Mouse (Mus musculus) myocyte (in vitro differentiated cells): ENCODE measurements around the gene Tex22.

ENCODE experiments used
- CEBPB ChIP-seq: IDR thresholded peaks from 2 replicates; pipeline ENCODE4 v1.6.1; 2011; ENCODE audit warnings: mild to moderate bottlenecking, moderate library complexity; ENCODE audit not compliant: poor library complexity, insufficient read depth, severe bottlenecking
- E2F4 ChIP-seq: IDR thresholded peaks from one replicate; pipeline ENCODE4 v1.6.1; 2011; ENCODE audit warnings: mild to moderate bottlenecking, control low read depth, moderate library complexity; ENCODE audit not compliant: insufficient read depth
- MAX ChIP-seq: IDR thresholded peaks from one replicate; pipeline ENCODE4 v1.6.1; 2011; ENCODE audit warnings: low read depth, mild to moderate bottlenecking, control low read depth
- POLR2A ChIP-seq: IDR thresholded peaks from one replicate; pipeline ENCODE4 v1.6.1; 2011; ENCODE audit warnings: low read depth, mild to moderate bottlenecking, control low read depth, moderate library complexity; ENCODE audit not compliant: insufficient read length

DNA sequence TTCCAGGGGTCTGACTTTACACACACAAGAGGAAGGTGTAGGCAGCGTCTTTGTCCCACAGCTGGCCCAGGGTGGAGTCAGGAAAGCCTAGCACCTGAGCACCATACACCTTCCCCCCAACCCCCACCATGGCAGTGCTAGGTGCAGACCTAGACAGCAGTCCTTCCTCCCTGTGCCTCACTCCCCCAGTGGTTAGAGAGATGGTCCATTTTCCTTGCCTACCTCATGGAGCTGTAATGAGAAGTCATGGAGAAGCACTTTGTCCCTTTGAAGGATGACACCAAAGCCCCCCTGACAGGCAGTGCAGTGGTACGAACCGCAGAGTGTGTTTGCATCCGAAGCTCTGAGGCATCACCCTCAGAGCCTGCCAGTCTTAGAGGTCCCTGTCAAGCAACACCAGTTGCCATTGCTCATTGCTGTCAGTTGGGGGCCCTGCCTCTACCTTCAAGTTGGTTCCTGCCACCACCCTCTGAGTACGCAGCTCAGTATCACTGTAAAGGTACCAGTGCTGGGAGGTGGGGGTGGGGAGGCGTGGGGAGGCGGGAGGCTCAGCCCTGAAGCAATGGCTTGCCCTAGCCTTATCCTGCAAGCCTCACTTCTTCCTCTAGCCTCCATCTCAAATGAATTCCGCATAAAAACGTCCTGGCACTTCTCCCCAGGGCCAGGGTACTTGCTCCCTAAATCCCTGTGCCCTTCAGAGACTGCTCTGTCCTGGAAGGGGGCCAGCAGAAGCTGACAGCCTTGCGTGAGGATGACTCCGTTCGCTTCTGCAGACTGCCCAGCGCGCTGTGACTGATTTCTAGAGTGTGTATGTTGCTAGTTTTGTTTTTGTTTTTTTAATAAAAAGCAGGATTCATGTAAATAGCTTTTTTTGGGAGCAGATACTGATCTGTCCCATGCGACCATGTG is 628 bp upstream of the Tex22 start:
- TF ChIP-seq POLR2A (no peak), E2F4 (no peak), MAX (no peak), CEBPB (no peak)
